Mouse (Mus musculus): ENCODE results near the gene Ncbp1.

GRCm38 (mm10) chr4:46171761-46172160, 33.3 kb downstream of the Ncbp1 start:
- TF ChIP-seq CTCF (IDR thresholded peaks at IDR 0.05; ENCODE audit: low read depth, low read length) (no peak), POLR2A (IDR thresholded peaks at IDR 0.05; ENCODE audit: insufficient read depth, low read length) (no peak), EP300 (IDR thresholded peaks at IDR 0.05; ENCODE audit: insufficient read depth, low read depth, low read length) (no peak)
